Mouse (Mus musculus) forebrain, embryonic 10.5 days (tissue): ENCODE measurements around the gene Vangl1. TPM values are rescaled to one million over a fixed set of nuclear protein-coding genes. Genes with fewer than 3 reads are reported as not detected.
A peak's percentile ranks its signal among the peaks of the same experiment; 100 is the strongest.

Experiments used
- DNase-seq: peaks from one replicate; pipeline ENCODE4 v3.0.0-alpha.2; 2017; ENCODE audit warnings: low spot score; ENCODE audit errors: extremely low spot score
- H3K27ac ChIP-seq: fragments of 300-500 bp; sonication (generic); 2 replicates; pipeline ENCODE4 v1.5.1; 2016; ENCODE audit warnings: mild to moderate bottlenecking
- H3K27me3 ChIP-seq: fragments of 300-500 bp; sonication (generic); 2 replicates; pipeline ENCODE4 v1.6.1; 2016; ENCODE audit warnings: mild to moderate bottlenecking; ENCODE audit not compliant: poor library complexity, severe bottlenecking
- H3K36me3 ChIP-seq: fragments of 300-500 bp; sonication (generic); replicated peaks from 2 replicates; pipeline ENCODE4 v1.6.1; 2016; ENCODE audit warnings: mild to moderate bottlenecking, moderate library complexity
- H3K4me1 ChIP-seq: fragments of 300-500 bp; sonication (generic); 2 replicates; pipeline ENCODE4 v1.6.1; 2016
- H3K4me3 ChIP-seq: fragments of 300-500 bp; sonication (generic); 2 replicates; pipeline ENCODE4 v1.5.1; 2016; ENCODE audit warnings: mild to moderate bottlenecking, moderate library complexity
- H3K9me3 ChIP-seq: fragments of 300-500 bp; sonication (generic); 2 replicates; pipeline ENCODE4 v1.6.1; 2016; ENCODE audit warnings: mild to moderate bottlenecking, moderate library complexity
- WGBS: fragments of 180-500 bp; shearing (Covaris S2); methylation state at CpG from one replicate; pipeline ENCODE4 v1.1.7; 2016; 5-methylcytosine and 5-hydroxymethylcytosine counted together
- polyA plus RNA-seq: library from polyadenylated mRNA; unstranded; fragments of >200 nt; fragmentation: Nextera tagmentation; extraction: Ambion mirVana; gene quantifications from 2 replicates; pipeline ENCODE4 v1.2.1, GENCODE M21; 2016

Gene Vangl1
- polyA plus RNA-seq, 1 experiment from 2014 or later = 11.0 TPM

DNA sequence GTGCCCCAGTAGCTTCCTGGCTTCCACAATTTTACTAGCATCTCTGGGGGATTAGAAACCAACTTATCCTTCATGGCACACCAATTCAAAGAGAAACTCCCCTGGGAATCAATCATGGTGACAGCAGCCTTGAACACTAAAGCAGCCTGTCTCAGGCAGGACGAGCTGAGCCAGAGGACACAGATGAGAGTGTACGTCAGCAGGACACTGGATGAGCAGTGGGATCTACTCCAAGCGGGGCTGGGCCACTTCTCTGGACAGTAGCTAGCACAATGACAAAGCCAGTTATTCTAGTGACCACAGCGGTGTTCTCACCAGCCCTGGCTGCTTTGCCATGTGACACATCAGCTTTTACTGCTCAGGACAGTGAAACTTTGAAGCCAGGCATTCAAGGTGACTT, 23.3 kb downstream of the Vangl1 start:
- peaks cover 6% of the 10 kb centered on the region; the same call in 1 of the 2 replicates for H3K9me3 ChIP-seq
- WGBS = 82% methylated on average over 4 of the region's 4 CpGs

DNA sequence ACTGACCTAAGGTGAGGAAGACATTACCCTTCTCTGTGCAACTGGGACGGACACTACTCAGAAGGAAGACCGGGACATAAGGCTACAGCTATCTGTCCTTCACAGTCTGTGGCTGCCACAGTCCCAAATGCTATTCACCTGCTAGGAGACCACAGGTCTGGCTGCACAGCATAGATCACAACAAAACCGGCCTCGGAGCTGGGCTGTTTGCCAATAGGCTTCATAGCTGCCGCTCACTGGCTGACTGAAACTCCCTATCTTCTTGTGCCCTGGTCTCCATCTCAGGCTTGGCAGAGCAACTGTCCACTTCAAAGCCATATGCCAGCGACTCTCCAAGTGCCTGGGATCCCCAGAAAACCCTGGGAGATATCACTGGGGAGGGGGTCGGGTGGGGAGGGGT, 23.7 kb downstream of the Vangl1 start:
- Histone ChIP-seq H3K4me1 (peaks cover 25% of the 10 kb centered on the region), H3K36me3 (peaks cover 23% of the 10 kb centered on the region), H3K4me3 (no peak overlapping the region), H3K27me3 (peaks cover 21% of the 10 kb centered on the region; the same call in 1 of the 2 replicates), H3K27ac (peak overlapping the region; percentile 21; the same call in 1 of the 2 replicates), H3K9me3 (peaks cover 1% of the 10 kb centered on the region; the same call in 1 of the 2 replicates)
- no peak for DNase-seq
- WGBS = 88% methylated on average over 7 of the region's 7 CpGs

More for the DNA sequence above, 23.3 kb downstream of the Vangl1 start:
- H3K4me1 ChIP-seq = peaks cover 25% of the 10 kb centered on the region
- no peak overlapping the region for H3K4me3 ChIP-seq
- H3K27me3 ChIP-seq = peaks cover 21% of the 10 kb centered on the region; the same call in 1 of the 2 replicates
- H3K27ac ChIP-seq = no peak overlapping the region
- DNase-seq = no peak
- peaks cover 28% of the 10 kb centered on the region for H3K36me3 ChIP-seq

DNA sequence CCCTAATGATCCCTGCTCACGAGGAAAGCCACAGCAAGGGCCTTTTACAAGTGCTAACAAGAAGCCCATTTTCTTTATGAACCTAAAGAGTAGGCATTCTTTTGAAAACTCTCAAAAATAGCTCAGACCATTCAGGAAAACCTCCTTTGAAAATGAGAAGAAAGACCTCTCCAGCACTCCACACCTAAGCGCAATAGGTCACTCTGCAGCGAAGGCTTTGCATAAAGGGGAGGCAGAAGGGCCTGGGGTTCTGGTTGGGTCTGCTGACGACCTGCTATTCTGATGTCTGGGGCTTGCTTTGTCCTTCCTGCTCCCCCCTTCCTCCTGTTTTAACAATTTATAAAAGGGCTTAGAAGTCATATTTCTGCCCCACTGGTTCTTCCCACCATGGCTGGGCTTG, 24.6 kb downstream of the Vangl1 start:
- peaks cover 19% of the 10 kb centered on the region for H3K36me3 ChIP-seq
- no peak for DNase-seq
- peaks cover 21% of the 10 kb centered on the region; the same call in 1 of the 2 replicates for H3K27me3 ChIP-seq
- H3K4me3 ChIP-seq = no peak overlapping the region
- H3K27ac ChIP-seq = peak overlapping the region; percentile 21; the same call in 1 of the 2 replicates
- H3K9me3 ChIP-seq = no peaks in the 10 kb centered on the region
- peaks cover 29% of the 10 kb centered on the region for H3K4me1 ChIP-seq
- 39% methylated on average over 4 of the region's 4 CpGs for WGBS

DNA sequence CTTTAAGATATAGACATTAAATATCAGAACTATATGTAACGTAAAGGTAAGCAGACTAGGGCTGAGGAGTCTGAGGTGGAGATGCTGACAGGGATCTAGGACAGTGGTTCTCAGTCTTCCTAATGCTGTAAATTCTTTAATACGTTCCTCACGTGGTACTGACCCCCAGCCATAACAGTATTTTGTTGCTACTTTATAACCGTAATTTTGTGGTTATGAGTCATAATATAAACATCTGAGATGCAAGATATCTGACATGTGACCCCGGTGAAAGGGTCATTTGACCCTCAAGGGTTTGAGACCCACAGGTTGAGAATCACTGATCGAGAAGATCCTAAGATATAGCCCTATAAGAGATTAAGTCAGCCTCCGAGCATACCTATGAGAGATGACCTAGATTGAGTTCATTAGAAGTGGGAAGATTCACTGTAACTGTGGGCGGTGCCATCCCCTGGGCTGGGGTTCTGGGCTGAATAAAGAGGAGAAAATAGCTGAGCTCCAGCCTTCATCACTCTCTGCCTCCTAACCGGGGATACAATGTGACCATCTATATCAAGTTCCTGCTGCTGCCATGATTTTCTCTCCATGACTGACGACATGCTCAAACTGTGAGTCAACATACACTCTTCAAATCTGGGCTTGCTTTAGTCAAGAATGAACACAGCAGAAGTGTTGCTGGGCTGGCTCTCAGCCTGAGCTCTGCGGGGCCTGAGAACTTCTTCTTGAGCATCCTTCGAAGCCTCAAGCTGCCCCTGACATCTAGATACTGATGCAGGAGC, 26.5 kb downstream of the Vangl1 start:
- Histone ChIP-seq H3K27me3 (peaks cover 21% of the 10 kb centered on the region; the same call in 1 of the 2 replicates), H3K4me1 (peaks cover 32% of the 10 kb centered on the region), H3K36me3 (peaks cover 9% of the 10 kb centered on the region), H3K4me3 (no peak overlapping the region), H3K9me3 (no peaks in the 10 kb centered on the region), H3K27ac (no peak overlapping the region)
- WGBS = 96% methylated on average over 12 of the region's 12 CpGs
- no peak for DNase-seq

DNA sequence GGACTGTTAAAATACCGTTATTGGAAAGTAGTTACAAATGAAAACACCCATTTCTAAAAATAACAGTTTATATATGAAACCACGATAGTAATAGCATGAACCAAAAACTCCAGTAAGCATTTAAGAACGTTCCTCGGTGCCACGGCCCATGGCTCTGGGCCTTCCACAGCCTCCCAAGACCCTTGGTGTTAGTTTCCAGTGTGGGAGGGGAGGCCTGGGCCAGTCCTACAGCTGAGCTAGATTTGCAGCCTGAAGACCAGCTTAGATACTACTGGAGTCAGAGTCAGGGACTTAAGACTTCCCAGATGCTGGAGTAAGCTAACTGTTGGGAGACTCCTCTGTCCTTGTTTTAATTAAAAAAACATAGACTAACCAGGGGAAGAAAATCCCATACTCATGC, 28.4 kb downstream of the Vangl1 start:
- no peak overlapping the region for H3K27ac ChIP-seq
- peaks cover 31% of the 10 kb centered on the region for H3K4me1 ChIP-seq
- H3K36me3 ChIP-seq = peaks cover 3% of the 10 kb centered on the region; the same call in 1 of the 2 replicates
- H3K9me3 ChIP-seq = no peaks in the 10 kb centered on the region
- WGBS = 93% methylated on average over 5 of the region's 5 CpGs
- DNase-seq = no peak
- H3K4me3 ChIP-seq = no peak overlapping the region
- H3K27me3 ChIP-seq = peaks cover 16% of the 10 kb centered on the region; the same call in 1 of the 2 replicates

DNA sequence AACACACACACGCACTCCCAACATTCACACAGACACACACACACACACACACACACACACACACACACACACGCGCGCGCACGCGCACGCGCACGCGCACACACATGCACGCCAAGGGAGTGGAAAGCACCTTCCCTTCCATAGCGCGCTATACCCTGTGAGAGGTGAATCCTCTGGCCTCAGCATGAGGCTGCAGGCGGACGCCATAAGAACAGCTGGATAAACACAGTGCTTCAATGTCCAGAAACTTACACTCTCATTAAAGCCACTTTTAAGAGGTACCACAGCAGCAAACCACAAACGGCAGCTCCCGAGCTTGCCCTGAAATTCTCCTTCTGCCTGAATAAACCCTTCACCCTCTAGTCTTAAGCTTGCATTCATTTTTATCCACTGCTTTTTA, 28.8 kb downstream of the Vangl1 start:
- 89% methylated on average over 17 of the region's 18 CpGs for WGBS
- H3K27me3 ChIP-seq = peaks cover 12% of the 10 kb centered on the region; the same call in 1 of the 2 replicates
- no peak overlapping the region for H3K27ac ChIP-seq
- no peak overlapping the region for H3K4me3 ChIP-seq
- no peak for DNase-seq
- no peaks in the 10 kb centered on the region for H3K9me3 ChIP-seq
- H3K4me1 ChIP-seq = peaks cover 26% of the 10 kb centered on the region
- peaks cover 3% of the 10 kb centered on the region; the same call in 1 of the 2 replicates for H3K36me3 ChIP-seq

DNA sequence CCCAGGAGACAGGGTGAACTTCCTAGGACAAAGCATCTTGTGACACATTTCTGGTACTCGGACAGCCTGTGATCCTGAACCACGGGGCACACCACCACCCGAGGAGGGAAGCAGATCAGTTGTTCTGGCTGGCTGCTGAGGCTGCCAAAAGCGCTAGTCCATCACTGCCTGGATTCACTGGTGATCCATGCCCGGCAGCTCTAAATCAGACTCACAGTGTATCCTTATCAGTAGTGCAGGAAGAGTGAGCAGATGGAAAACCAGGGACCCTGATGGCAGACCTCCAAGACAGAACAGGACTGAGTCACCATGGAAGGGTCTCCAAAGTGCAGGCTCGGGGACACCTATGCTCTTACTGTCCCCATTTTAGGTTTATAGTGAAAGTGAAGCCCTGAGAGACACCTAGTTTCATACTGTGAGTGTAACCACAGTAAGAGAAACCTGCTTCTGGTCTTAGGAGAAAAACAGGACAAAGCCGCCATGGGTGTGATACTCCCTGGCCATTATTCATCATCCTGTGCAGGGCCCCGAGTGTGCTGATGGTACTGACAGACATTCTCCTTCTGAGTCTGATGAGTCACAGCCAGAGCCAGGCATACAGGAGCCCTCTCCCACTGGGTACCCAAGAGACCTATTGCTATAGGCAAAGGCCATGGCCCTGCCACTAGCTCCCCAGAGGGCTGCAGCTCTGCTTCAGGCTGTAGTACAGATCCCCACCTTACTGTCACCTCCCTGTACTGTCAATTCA, 30.2 kb downstream of the Vangl1 start:
- Histone ChIP-seq H3K9me3 (no peaks in the 10 kb centered on the region), H3K27ac (no peak overlapping the region), H3K4me1 (peaks cover 12% of the 10 kb centered on the region), H3K27me3 (peaks cover 13% of the 10 kb centered on the region; the same call in 1 of the 2 replicates), H3K36me3 (peaks cover 3% of the 10 kb centered on the region; the same call in 1 of the 2 replicates), H3K4me3 (no peak overlapping the region)
- DNase-seq = no peak
- 88% methylated on average over 8 of the region's 8 CpGs for WGBS

DNA sequence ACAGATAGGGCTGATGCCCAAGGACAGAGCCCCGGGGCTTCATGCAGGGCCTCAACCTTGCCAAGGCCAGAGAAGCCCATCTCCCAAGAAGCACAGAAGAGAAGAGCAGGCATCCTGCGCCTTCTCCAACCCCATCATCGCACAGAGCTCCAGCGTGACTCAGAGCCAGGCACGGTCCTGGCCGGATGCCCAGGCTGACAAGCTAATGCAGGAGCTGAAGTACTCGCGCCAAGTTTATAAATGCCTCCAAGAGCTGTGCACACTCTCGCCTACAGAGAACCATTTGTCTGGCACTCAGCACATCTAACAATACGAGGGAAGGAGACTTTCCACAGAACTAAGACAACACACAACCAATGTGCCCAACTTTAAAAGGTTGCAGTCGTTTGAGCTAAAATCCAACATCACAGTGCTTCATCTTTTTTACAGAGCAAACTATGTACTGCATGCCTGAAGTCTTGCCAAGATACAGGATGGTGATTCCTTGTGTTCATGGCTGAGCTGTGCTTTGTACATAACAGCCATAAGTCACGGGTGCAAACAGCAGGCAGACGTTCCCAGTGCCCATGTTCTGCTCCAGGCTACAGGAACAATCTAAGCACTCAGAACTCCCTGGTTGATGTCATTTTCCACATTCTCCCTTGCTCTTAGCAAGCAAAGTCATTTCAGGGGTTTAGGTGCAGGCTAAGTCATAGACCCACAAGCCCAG, 35.1 kb downstream of the Vangl1 start:
- Histone ChIP-seq H3K4me1 (peaks cover 33% of the 10 kb centered on the region), H3K9me3 (no peaks in the 10 kb centered on the region), H3K27ac (no peak overlapping the region), H3K36me3 (0 out of 2 replicates have a peak, but pooled peaks cover 1% of the 10 kb centered on the region), H3K4me3 (no peak overlapping the region), H3K27me3 (peaks cover 30% of the 10 kb centered on the region)
- 92% methylated on average over 13 of the region's 13 CpGs for whole genome bisulfite sequencing
- DNase-seq = no peak

DNA sequence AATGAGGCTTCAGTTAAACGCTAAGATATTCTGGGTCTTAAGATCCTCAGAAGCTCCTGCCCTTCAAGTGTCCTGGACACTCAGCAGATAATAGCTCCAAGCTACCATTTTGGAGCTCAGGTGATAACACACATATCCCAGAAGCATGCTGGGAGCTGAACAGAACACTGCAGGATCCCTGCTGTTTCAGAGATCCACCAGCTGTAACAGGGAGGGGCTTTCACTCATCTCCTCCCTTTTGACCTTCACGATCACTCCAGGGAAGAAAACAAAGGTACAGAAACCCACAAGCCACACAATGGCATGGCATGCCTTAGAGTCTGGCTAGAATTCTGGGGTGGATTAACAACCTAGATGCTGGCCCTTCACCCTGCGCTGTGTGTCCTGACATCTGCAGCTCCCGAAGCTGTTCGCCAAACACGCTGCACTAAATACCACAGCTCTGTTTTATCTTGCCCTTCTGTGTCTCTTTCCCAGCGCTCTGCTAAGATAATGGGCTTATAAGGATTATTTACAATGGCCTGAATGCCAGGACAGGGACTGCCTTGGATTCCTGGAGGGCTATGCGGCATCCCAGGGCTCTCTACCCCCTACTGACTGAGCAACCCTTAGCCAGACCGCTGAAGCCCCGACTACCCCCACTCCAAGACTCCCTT, 36.8 kb downstream of the Vangl1 start:
- peaks cover 15% of the 10 kb centered on the region for H3K36me3 ChIP-seq
- H3K4me1 ChIP-seq = peaks cover 35% of the 10 kb centered on the region

DNA sequence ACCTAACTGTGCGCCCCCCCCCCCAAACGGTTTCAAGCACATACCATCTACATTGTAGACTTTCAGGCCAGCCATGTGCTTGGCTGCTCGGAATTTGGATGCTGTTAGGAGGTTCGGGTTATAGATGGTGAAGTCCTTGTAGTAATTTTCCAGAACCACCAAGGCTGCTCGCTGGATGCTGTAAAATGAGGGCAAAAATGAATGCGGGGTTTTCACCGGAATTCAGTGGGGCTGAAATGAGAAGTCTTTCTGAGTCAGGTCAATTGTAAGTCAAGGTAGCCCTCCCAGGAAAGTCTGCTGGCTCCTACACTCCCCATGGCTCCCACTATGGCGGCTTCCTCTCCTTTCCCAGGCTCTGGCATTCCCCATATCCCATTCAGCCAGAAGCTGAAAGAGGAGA, 37.7 kb downstream of the Vangl1 start:
- H3K27ac ChIP-seq = peak overlapping the region; percentile 58
- peaks cover 30% of the 10 kb centered on the region for H3K27me3 ChIP-seq
- no peak overlapping the region for H3K4me3 ChIP-seq
- WGBS = 79% methylated on average over 8 of the region's 8 CpGs
- H3K4me1 ChIP-seq = peaks cover 35% of the 10 kb centered on the region
- H3K36me3 ChIP-seq = peaks cover 17% of the 10 kb centered on the region
- no peaks in the 10 kb centered on the region for H3K9me3 ChIP-seq
- no peak for DNase-seq

More for the DNA sequence above, 36.8 kb downstream of the Vangl1 start:
- no peak for DNase-seq
- WGBS = 6% methylated on average over 10 of the region's 10 CpGs
- Histone ChIP-seq H3K27me3 (peaks cover 30% of the 10 kb centered on the region), H3K9me3 (no peaks in the 10 kb centered on the region), H3K27ac (peak overlapping the region; percentile 51), H3K4me3 (peak overlapping the region; percentile 19; the same call in 1 of the 2 replicates)

DNA sequence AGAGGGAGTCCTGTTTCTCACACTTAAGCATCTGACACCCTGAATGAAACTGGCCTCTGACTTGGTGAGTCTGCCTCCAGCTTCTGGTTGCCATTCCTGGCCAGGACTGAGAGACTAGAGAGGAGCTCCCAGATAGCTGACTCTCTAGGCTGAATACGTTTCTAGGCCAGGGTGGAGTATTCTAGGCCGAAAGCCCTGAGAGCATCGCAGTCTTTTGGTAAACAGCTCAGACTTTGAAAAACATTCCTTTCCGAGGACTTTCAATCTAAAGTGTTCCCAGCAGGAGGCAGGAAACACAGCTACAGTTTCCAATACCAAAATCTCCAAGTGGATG, 38.2 kb downstream of the Vangl1 start:
- Histone ChIP-seq H3K4me1 (peaks cover 35% of the 10 kb centered on the region), H3K27ac (peak overlapping the region; percentile 58), H3K27me3 (peaks cover 30% of the 10 kb centered on the region), H3K4me3 (no peak overlapping the region), H3K36me3 (peaks cover 23% of the 10 kb centered on the region), H3K9me3 (no peaks in the 10 kb centered on the region)
- no peak for DNase-seq
- WGBS = 73% methylated on average over 4 of the region's 4 CpGs
